Mouse (Mus musculus) left cerebral cortex, adult 11 months (tissue): Measurements from ENCODE around the gene Dock11.

Experiments used
- DNase-seq: peaks from one replicate; pipeline ENCODE4 v3.0.0; 2022; ENCODE audit warnings: low spot score

Gene Dock11

DNA sequence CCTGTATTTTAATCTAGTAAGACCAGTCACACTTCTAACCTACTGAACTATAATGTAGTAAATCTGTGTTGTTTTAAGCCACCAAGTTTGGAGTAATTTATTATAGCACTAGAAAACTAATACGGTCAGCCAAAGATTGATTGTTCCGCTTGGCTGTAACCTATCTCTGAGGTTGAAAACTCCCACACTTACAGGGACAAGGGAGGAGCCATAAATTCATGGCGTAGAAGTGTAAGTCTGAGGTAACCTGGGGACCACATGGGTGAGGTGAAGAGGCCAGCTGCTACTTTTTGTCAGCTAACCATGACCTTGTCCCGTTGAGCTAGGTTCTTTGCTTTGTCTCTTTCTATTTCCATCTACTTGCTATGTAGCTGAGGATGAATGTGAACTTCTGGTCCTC lies 61.5 kb downstream of the Dock11 start:
- no peak for DNase-seq

GRCm38 (mm10) chrX:35951945-35952344 lies 63.3 kb downstream of the Dock11 start:
- DNase-seq, result no peak

GRCm38 (mm10) chrX:35952521-35953095 lies 64.0 kb downstream of the Dock11 start:
- DNase-seq, result no peak

DNA sequence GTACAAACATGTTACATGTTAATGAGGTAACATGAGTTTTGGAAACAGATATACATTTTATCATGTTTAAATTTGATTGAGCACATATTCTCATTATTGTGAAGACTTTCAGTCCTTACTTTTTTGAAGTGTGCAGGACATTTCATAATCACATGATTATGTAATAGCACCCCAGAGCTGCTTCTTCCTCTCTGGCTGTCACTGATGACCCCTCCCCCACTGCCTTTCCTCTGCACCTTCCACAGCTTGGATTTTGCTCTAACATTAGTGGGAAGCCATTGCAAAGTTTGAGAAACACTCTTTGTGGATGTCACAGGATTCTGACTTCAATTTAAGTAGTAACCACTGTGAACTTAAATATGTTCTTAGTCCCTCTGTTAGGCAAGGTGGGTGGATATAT lies 67.6 kb downstream of the Dock11 start:
- DNase-seq, result no peak

GRCm38 (mm10) chrX:35963087-35963486 lies 74.5 kb downstream of the Dock11 start:
- no peak for DNase-seq

DNA sequence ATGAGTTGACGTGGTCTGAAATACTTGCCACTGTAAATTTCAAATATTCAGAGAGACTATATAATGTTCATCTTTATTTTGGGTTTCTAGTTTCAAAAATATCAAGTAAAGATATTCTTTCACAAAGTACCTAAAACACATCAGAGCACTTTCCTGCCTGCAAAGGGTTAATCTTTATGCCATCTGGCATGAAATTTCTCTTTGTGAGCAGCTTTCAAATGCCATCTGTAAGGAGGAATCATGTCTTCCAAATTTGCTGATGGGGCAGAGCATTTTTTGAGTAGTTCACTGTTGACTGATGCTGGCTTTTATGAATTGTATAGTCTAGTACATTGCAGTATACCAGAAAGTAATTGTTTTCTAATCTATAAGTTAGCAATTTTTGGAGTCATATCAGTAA lies 80.6 kb downstream of the Dock11 start:
- no peak for DNase-seq

- no peak for DNase-seq
Observed at GRCm38 (mm10) chrX:35976657-35977056, 88.0 kb downstream of the Dock11 start.

GRCm38 (mm10) chrX:35987981-35988380 lies 99.3 kb downstream of the Dock11 start:
- no peak for DNase-seq

DNA sequence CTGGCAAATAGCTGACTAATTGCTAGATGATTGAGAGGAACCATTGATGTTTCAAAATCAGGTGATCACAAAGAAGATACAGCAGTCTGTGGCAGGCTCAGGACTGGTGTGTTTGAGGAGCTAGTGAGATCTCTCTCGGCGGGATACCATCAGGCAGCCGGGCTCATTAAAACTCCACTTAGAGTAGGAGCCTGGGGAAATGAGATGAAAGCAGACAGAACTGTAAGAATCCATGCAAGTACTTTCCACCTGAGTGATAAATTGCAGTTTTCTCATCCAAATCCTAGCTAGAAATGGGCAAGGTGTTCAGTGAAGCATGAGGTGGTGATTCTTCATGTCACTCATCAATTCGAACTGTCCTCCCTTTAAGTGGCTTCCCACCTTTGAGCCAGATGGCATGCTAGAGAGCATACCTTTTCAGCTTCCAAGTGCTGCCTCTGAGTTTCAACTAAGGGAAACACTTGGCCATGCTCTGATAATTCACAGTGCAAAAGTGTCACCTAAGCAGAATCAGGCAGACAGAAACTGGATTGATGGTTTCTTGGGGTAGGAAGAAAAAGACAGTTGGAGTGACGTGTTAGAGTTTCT lies 102.0 kb downstream of the Dock11 start:
- no peak for DNase-seq

- DNase-seq, result no peak
Observed at GRCm38 (mm10) chrX:35994226-35994625, 105.6 kb downstream of the Dock11 start.

- DNase-seq, result peak; percentile 13
Observed at GRCm38 (mm10) chrX:35997004-35997403, 108.4 kb downstream of the Dock11 start.

DNA sequence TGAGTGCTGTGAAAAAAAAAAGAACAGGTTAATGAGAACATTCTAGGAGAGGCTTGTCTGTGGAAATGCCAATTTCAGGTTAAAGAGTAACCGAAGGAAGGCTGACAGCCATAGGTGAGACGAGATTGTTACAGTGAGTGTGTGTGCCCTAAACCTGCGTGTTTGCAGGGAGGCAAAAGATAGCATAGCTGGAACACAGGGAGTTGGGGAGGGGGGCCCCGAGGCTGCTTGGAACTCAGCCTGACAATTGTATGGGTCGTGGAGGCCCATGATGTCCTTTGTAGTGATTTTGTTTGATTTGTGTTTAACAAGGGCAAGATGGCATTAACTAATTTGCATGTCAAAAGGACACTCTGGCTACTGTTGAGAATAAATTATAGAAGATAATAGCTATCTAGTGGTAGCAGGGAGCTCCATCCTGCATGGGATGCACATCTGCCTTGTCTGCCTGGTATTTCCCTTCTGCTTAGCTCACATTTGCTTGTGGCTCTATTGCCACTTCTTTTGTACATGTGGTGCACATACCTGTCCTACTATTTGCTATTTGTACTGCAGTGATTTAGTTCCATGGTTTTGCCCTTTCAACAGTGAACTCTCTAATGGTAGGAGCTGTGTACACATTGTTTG lies 109.3 kb downstream of the Dock11 start:
- no peak for DNase-seq

DNA sequence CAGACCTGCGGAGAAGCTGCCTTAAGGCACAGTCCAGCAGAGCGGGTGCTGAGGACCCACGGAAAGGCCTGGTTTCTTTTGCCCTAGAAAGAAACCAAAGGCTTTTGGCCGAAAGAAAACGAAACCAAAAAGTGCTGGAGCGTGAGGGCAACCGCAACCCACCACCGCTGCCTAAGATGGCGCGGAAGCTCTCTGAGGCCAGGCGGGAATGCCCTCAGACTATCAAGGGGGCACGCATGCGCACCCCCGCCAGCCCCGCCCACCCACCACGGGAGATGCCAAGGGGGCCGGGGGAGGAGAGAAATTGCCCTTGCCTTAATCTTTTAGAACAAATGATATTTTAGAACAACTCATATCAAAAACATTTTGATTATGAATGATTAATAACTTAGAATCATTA lies 137.0 kb downstream of the Dock11 start:
- DNase-seq, result no peak

DNA sequence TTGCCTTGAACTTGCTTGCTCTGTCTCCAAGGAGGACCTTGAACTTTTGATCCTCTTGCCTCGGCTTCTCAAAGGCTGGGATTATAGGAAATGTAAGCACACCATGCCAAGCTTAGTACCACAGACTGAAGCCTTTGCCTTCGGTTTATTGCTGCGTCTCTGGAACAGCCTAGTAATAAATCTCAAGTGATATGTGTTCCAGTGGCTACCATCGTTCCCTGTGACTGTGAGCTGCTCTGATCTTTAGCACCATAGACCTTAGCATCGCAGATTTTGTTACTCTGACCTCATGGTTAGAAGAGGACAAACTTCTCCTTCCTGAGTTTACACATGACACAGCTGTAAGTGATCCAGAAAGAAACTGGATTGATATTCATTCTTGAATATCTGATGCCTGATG lies 142.5 kb downstream of the Dock11 start:
- DNase-seq, result no peak

DNA sequence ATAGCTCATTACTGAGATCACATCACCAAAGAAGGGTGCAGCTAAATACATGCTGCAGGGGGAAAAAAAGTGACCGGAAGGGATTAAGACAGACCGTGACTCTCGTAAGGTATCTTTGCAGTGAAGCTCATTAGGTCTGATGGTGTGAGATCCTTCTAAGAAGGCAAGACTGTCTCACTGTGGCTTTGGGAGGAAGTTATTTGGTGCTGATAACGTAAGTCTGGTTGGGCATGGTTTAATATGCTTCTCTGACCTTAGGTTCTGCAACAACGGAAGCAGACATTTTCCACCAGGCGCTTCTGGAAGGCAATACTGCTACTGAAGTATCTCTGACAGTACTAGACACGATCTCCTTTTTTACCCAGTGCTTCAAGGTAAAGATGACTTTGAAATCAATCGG lies 145.4 kb downstream of the Dock11 start:
- DNase-seq, result no peak

- DNase-seq, result no peak
Observed at GRCm38 (mm10) chrX:36045731-36046130, 157.1 kb downstream of the Dock11 start.

DNA sequence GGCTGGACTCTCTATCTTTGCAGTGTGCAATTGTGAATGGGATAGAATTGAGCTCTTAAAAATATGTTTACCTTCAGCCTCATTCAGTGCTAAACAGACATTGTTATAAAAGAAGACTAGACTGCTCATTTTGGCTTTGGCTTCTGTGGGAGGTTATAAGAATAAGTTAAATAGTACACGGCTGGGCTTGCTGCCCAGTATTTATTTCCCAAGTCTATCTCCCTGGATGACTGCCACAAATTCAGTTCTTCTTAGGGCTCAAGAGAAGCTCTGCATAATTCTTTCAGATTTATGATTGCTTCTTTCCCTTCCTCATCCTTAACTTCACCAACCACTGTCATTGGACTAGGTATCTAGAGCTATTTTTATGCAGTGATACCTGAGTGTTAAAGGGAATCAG lies 158.8 kb downstream of the Dock11 start:
- DNase-seq, result no peak

DNA sequence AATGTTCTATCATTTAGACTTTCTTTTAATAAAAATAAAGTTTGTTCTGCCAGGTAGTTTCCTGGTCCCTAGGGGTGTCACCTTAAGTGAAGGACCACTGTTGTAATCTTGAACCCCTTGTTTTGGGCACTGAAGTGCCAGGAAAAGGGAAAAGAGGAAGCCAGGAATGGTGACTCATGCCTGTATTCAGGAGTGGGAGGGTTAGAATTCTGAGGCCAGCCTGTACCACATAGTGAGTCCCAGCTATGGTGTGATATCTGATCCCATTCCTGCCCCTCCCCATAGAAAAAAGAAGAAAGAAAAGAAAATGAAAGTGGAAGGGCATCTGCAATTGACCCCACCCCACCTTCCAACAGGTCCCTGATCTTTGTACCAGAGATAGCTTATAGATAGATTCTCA lies 161.7 kb downstream of the Dock11 start:
- DNase-seq, result no peak

- no peak for DNase-seq
Observed at GRCm38 (mm10) chrX:36073997-36074396, 185.4 kb downstream of the Dock11 start.

GRCm38 (mm10) chrX:36077164-36077563 lies 188.5 kb downstream of the Dock11 start:
- DNase-seq, result no peak

- DNase-seq, result no peak
Observed at GRCm38 (mm10) chrX:36082917-36083316, 194.3 kb downstream of the Dock11 start.

DNA sequence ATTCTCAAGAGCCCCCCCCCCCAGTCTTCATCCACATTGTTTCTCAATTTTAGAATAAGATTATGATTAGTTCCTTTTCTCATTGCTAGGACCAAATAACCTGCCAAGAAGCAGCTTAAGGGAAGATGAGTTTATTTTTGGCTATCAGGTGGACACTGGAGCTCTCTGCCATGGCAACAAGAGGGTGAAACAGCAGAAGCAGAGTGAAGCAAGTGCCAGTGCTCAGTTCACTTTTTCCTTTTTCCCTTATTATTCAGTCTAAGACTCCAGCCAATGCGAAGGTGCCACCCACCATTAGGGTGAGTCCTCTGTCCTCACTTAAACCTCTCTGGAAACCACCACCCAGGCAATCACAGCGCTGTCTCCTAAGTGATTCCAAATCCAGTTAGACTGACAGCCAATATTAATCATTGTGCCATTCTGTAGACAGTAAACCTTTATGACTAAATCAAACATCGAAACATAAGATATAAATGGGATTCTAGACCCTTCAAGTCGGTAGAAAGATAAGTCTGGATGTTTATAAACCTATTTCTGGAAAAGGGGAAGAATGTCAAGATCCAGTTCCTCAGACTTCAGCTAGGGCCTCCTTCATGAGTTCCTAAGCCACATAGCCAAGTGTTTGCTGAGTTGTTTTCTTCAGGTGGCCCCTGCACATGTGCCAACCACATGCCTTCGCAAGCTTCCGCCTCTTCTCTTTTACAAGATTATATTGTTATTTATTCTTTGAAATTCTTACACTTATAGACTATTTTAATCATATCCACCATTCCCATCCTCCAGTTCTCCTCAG lies 200.0 kb downstream of the Dock11 start:
- no peak for DNase-seq

GRCm38 (mm10) chrX:36100883-36101282 lies 212.3 kb downstream of the Dock11 start:
- DNase-seq, result no peak
